Mouse (Mus musculus): ENCODE measurements around the gene Rbpj. TPM values are rescaled to one million over a fixed set of nuclear protein-coding genes. Genes with fewer than 3 reads are reported as not detected.

Rbpj gene
- polyA plus RNA-seq, 1 experiment from 2014 or later, result 12.3 TPM

- Histone ChIP-seq H3K9ac (ENCODE audit: low read length) (no peak overlapping the region), H3K4me1 (replicated peaks; ENCODE audit: control insufficient read depth, insufficient read depth) (no peaks in the 10 kb centered on the region), H3K36me3 (ENCODE audit: control insufficient read depth, insufficient read depth, low read length) (no peaks in the 10 kb centered on the region), H3K27me3 (ENCODE audit: control insufficient read depth, insufficient read depth, low read length) (no peaks in the 10 kb centered on the region), H3K27ac (replicated peaks) (no peak overlapping the region), H3K4me3 (ENCODE audit: low read depth, low read length) (no peak overlapping the region), H3K9me3 (ENCODE audit: control insufficient read depth, low read length) (no peaks in the 10 kb centered on the region), H3K4me2 (replicated peaks; ENCODE audit: low read depth) (no peak overlapping the region)
- DNase-seq (ENCODE audit: low spot score) (no peak), ATAC-seq (ENCODE audit: low FRiP score, low TSS enrichment) (no peak)
- 71% methylated on average over 4 of the region's 4 CpGs for WGBS
- TF ChIP-seq CTCF (IDR thresholded peaks at IDR 0.05; ENCODE audit: low read depth) (no peak), EP300 (optimal IDR thresholded peaks at IDR 0.05) (no peak)
Measured at GRCm38 (mm10) chr5:53551910-53552309, 86.0 kb downstream of the Rbpj start.

- H3K27me3 ChIP-seq (ENCODE audit: control insufficient read depth, insufficient read depth, low read length), result no peaks in the 10 kb centered on the region
- DNase-seq (ENCODE audit: low spot score) (no peak), ATAC-seq (ENCODE audit: low FRiP score, low TSS enrichment) (no peak)
- H3K4me3 ChIP-seq (ENCODE audit: low read depth, low read length), result no peak overlapping the region
- H3K9me3 ChIP-seq (ENCODE audit: control insufficient read depth, low read length), result no peaks in the 10 kb centered on the region
- TF ChIP-seq EP300 (optimal IDR thresholded peaks at IDR 0.05) (no peak), CTCF (IDR thresholded peaks at IDR 0.05; ENCODE audit: low read depth) (no peak)
- no peaks in the 10 kb centered on the region for H3K4me1 ChIP-seq (replicated peaks; ENCODE audit: control insufficient read depth, insufficient read depth)
- H3K36me3 ChIP-seq (ENCODE audit: control insufficient read depth, insufficient read depth, low read length), result no peaks in the 10 kb centered on the region
- H3K27ac ChIP-seq (replicated peaks), result no peak overlapping the region
- WGBS, result 75% methylated on average over 1 of the region's 1 CpGs
- H3K4me2 ChIP-seq (replicated peaks; ENCODE audit: low read depth), result no peak overlapping the region
- no peak overlapping the region for H3K9ac ChIP-seq (ENCODE audit: low read length)
Measured at GRCm38 (mm10) chr5:53553281-53553680, 87.3 kb downstream of the Rbpj start.

GRCm38 (mm10) chr5:53554180-53554579 lies 88.2 kb downstream of the Rbpj start:
- DNase-seq (ENCODE audit: low spot score) (no peak), ATAC-seq (ENCODE audit: low FRiP score, low TSS enrichment) (no peak)
- Histone ChIP-seq H3K9me3 (ENCODE audit: control insufficient read depth, low read length) (no peaks in the 10 kb centered on the region), H3K36me3 (ENCODE audit: control insufficient read depth, insufficient read depth, low read length) (no peaks in the 10 kb centered on the region), H3K4me1 (replicated peaks; ENCODE audit: control insufficient read depth, insufficient read depth) (no peaks in the 10 kb centered on the region), H3K9ac (ENCODE audit: low read length) (no peak overlapping the region), H3K27ac (replicated peaks) (no peak overlapping the region), H3K27me3 (ENCODE audit: control insufficient read depth, insufficient read depth, low read length) (no peaks in the 10 kb centered on the region), H3K4me3 (ENCODE audit: low read depth, low read length) (no peak overlapping the region), H3K4me2 (replicated peaks; ENCODE audit: low read depth) (no peak overlapping the region)
- no peak for TF ChIP-seq CTCF (IDR thresholded peaks at IDR 0.05; ENCODE audit: low read depth)
- no peak for TF ChIP-seq EP300 (optimal IDR thresholded peaks at IDR 0.05)
- WGBS, result 93% methylated on average over 8 of the region's 8 CpGs

- Histone ChIP-seq H3K9ac (ENCODE audit: low read length) (no peak overlapping the region), H3K36me3 (ENCODE audit: control insufficient read depth, insufficient read depth, low read length) (no peaks in the 10 kb centered on the region), H3K9me3 (ENCODE audit: control insufficient read depth, low read length) (no peaks in the 10 kb centered on the region), H3K4me2 (replicated peaks; ENCODE audit: low read depth) (no peak overlapping the region), H3K4me1 (replicated peaks; ENCODE audit: control insufficient read depth, insufficient read depth) (no peaks in the 10 kb centered on the region), H3K27ac (replicated peaks) (no peak overlapping the region), H3K27me3 (ENCODE audit: control insufficient read depth, insufficient read depth, low read length) (no peaks in the 10 kb centered on the region), H3K4me3 (ENCODE audit: low read depth, low read length) (no peak overlapping the region)
- TF ChIP-seq CTCF (IDR thresholded peaks at IDR 0.05; ENCODE audit: low read depth) (no peak), EP300 (optimal IDR thresholded peaks at IDR 0.05) (no peak)
- DNase-seq (ENCODE audit: low spot score) (no peak), ATAC-seq (ENCODE audit: low FRiP score, low TSS enrichment) (no peak)
- WGBS, result 85% methylated on average over 4 of the region's 4 CpGs
Measured at GRCm38 (mm10) chr5:53554926-53555325, 89.0 kb downstream of the Rbpj start.

- no peak overlapping the region for H3K4me3 ChIP-seq (ENCODE audit: low read depth, low read length)
- H3K4me1 ChIP-seq (replicated peaks; ENCODE audit: control insufficient read depth, insufficient read depth), result no peaks in the 10 kb centered on the region
- no peaks in the 10 kb centered on the region for H3K9me3 ChIP-seq (ENCODE audit: control insufficient read depth, low read length)
- TF ChIP-seq EP300 (optimal IDR thresholded peaks at IDR 0.05) (no peak), CTCF (IDR thresholded peaks at IDR 0.05; ENCODE audit: low read depth) (no peak)
- no peaks in the 10 kb centered on the region for H3K27me3 ChIP-seq (ENCODE audit: control insufficient read depth, insufficient read depth, low read length)
- H3K9ac ChIP-seq (ENCODE audit: low read length), result no peak overlapping the region
- no peak for DNase-seq (ENCODE audit: low spot score)
- no peak overlapping the region for H3K4me2 ChIP-seq (replicated peaks; ENCODE audit: low read depth)
- WGBS, result 94% methylated on average over 8 of the region's 8 CpGs
- no peak overlapping the region for H3K27ac ChIP-seq (replicated peaks)
- no peaks in the 10 kb centered on the region for H3K36me3 ChIP-seq (ENCODE audit: control insufficient read depth, insufficient read depth, low read length)
- ATAC-seq (ENCODE audit: low FRiP score, low TSS enrichment), result no peak
Measured at GRCm38 (mm10) chr5:53555474-53555873, 89.5 kb downstream of the Rbpj start.

GRCm38 (mm10) chr5:53555929-53556328 lies 90.0 kb downstream of the Rbpj start:
- ATAC-seq (ENCODE audit: low FRiP score, low TSS enrichment) (no peak), DNase-seq (ENCODE audit: low spot score) (no peak)
- Histone ChIP-seq H3K9me3 (ENCODE audit: control insufficient read depth, low read length) (no peaks in the 10 kb centered on the region), H3K4me1 (replicated peaks; ENCODE audit: control insufficient read depth, insufficient read depth) (no peaks in the 10 kb centered on the region), H3K4me3 (ENCODE audit: low read depth, low read length) (no peak overlapping the region), H3K27ac (replicated peaks) (no peak overlapping the region), H3K4me2 (replicated peaks; ENCODE audit: low read depth) (no peak overlapping the region), H3K36me3 (ENCODE audit: control insufficient read depth, insufficient read depth, low read length) (no peaks in the 10 kb centered on the region), H3K27me3 (ENCODE audit: control insufficient read depth, insufficient read depth, low read length) (no peaks in the 10 kb centered on the region), H3K9ac (ENCODE audit: low read length) (no peak overlapping the region)
- WGBS, result 91% methylated on average over 5 of the region's 5 CpGs
- TF ChIP-seq EP300 (optimal IDR thresholded peaks at IDR 0.05) (no peak), CTCF (IDR thresholded peaks at IDR 0.05; ENCODE audit: low read depth) (no peak)

Data from stomach, postnatal 0 days (tissue).